Mouse (Mus musculus): ENCODE measurements around the gene 4931428F04Rik.

Gene 4931428F04Rik

GRCm38 (mm10) chr8:105289805-105290460 lies at the start of gene 4931428F04Rik:
Gene 4931428F04Rik (minus strand): TSS chr8:105289864.
- DNase-seq (ENCODE audit: low read depth, low spot score), result no peak

GRCm38 (mm10) chr8:105338992-105339391 lies 49.3 kb upstream of the 4931428F04Rik start:
- no peak for DNase-seq (ENCODE audit: low read depth, low spot score)

DNA sequence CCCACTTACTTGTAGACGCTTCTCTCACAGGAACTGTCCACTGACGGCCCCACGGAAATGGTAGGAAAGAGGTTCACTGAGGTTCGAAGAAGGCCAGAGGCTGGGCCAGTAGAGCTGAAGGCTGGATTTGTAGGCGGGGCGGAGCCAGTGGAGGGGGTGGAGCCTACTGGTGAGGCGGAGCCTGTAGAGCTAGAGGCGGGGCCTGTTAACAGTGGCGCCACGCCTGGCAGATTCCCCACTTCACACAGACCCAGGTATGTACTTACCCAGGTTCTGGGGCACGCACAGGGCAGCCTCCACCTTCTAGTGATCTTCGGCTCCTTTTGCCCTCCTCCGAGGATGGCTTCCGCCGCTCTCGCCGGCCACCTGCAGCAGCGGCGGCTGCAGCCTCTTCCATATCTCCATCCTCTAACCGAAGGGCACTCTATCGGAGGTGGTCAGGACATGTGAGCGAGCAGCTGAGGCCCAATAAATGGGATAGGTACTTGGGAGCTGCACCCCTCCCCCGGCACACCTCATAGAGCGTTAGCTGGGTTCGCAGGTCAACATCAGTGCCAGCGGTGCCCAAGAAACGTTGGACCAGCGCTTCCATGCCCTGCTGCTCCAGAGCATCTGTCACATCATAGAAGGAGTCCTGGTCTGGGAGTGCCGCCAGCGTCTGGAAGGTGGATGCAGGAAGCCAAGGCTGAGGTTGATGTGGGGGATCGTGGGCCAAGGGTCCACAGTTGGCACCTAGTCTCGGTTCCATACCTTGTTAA lies 46.9 kb upstream of the 4931428F04Rik start:
- DNase-seq (ENCODE audit: low read depth, low spot score), result no peak

DNA sequence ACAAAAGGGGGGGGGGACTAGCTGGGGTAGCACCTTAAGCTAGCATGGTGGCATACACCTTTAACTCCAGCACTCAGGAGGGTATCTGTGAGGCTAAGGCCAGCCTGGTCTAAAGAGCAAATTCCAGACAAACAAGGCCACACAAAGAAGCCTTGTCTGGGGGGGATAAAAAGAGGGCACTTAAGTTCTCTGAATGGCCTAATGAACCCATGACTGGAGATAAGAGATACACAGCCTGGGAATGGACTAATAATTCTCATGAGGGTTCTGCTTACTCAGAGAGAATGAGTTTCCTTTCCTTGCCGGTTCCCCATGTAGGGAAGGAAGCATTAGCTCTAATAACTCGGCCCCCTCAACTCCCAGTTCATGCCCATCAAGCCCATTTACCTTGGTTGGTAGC lies 42.9 kb upstream of the 4931428F04Rik start:
- DNase-seq (ENCODE audit: low read depth, low spot score), result no peak

DNA sequence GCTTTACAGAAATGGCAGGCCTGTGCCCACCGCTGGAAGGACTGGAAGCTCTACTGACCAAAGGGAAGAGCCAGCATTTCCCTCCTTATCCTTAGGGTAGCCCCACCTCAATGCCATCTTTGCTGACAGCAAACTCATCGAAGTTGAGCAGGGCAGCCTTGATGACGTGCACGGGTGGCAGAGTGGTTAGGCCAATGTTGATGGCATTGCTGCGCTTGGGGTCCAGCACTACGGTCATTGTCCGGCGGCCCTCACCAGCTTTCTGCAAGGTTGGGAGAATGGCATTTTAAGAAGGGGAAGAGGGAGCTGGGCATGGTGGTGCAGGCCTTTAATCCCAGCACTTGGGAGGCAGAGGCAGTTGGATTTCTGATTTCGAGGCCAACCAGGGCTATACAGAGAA lies 42.3 kb upstream of the 4931428F04Rik start:
- no peak for DNase-seq (ENCODE audit: low read depth, low spot score)

GRCm38 (mm10) chr8:105331469-105331868 lies 41.8 kb upstream of the 4931428F04Rik start:
- DNase-seq (ENCODE audit: low read depth, low spot score), result no peak

GRCm38 (mm10) chr8:105330325-105330724 lies 40.7 kb upstream of the 4931428F04Rik start:
- no peak for DNase-seq (ENCODE audit: low read depth, low spot score)

DNA sequence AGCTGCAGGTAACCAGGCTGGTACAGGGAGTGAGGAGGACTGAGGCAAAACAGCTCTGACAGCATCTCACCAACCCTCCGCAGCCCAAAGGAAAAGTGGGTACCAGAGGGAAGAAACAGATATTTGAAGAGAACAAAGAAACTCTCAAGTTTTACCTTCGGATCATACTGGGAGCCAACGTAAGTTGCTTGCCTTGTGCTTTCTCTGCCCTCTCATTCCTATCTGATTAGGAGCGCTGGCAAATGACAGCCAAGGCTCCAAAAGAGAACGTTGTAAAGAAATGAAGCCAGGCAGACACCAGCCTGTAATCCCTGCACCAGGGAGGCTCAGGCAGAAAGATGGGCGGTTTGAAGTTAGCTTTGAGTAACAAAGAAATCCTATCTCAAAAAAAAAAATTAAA lies 37.3 kb upstream of the 4931428F04Rik start:
- no peak for DNase-seq (ENCODE audit: low read depth, low spot score)

- peak; percentile 86 for DNase-seq (ENCODE audit: low read depth, low spot score)
Observed at GRCm38 (mm10) chr8:105326141-105326672, 36.5 kb upstream of the 4931428F04Rik start, which contains the start of the genes Lrrc29 and Tmem208. Gene Lrrc29 (minus strand): TSS chr8:105326278. Gene Tmem208 (plus strand): TSS chr8:105326354.

GRCm38 (mm10) chr8:105325641-105326093 lies 36.0 kb upstream of the 4931428F04Rik start:
- DNase-seq (ENCODE audit: low read depth, low spot score), result no peak

DNA sequence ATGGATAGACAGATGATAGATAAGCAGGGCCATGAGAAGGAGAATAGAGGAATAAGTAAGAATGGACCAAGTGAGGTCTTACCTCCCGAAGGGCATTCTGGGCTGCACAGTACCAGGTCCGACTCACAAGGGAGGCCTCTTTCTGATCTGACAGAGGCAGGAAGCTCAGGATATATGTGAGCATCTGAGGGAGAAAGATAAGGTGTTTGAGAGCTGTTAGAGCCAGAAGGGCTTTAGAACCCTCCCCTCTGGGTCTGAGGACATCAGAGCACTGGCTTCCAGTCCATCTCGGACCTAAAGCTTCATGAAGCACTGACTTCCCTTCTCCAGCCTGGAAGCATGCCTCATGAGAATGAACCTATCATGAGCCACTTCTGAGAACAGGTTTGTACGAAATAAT lies 33.5 kb upstream of the 4931428F04Rik start:
- no peak for DNase-seq (ENCODE audit: low read depth, low spot score)

GRCm38 (mm10) chr8:105318662-105319190 lies 29.1 kb upstream of the 4931428F04Rik start:
- DNase-seq (ENCODE audit: low read depth, low spot score), result no peak

DNA sequence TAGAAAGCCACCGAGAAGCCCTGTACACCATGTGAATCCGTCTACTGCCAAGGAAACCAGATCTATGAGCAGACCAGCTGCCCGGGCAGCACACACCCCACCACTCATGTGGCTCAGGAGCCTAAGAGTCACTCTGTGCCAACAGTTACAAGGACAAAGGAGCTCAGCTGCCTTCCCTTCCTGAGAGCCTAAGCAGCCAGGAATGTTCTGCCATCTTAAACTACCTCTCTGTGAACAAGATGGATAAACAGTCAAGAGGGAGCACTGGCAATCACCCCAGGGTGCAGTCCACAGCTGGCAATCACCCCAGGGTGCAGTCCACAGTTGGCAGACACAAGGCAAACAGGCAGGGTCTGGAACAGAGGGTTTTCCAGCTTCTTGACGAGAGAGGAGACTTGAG lies 28.3 kb upstream of the 4931428F04Rik start:
- no peak for DNase-seq (ENCODE audit: low read depth, low spot score)

DNA sequence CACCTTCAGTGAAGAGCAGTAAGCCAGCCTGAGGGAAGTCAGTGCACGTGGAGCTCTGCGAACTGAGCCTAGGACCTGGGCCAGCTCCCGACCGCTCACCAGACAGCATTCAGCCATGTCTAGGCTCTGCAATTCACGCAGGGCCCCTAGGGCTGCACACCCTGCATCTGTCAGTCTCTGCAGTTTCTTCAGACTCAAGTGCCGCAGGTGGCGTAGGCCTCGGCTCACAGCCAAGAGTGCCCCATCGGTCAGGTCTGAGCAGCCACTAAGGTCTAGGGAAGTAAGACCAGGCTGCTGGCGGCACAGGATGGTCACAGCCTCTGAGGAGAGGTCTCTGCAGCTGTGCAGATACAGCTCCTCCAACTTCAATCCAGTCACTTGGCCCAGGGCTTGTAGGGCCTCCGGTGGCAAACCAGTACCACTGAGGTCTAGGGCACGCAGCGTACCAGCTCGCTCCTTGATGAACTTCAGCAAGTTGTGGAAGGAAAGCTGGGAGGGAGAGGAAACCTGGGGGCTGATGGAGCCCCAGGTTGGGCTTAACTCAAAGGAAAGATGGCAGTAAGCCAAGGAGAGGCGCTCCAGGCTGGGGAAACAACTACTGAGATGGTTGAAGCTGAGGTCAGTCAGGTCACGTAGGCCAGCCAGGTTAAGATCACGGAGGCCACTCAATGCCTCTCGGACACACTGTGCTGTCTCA lies 25.6 kb upstream of the 4931428F04Rik start:
- DNase-seq (ENCODE audit: low read depth, low spot score), result no peak

- no peak for DNase-seq (ENCODE audit: low read depth, low spot score)
Observed at GRCm38 (mm10) chr8:105313622-105314402, 24.1 kb upstream of the 4931428F04Rik start.

GRCm38 (mm10) chr8:105312891-105313481 lies 23.3 kb upstream of the 4931428F04Rik start:
- no peak for DNase-seq (ENCODE audit: low read depth, low spot score)

- DNase-seq (ENCODE audit: low read depth, low spot score), result no peak
Observed at GRCm38 (mm10) chr8:105311718-105312117, 22.1 kb upstream of the 4931428F04Rik start.

GRCm38 (mm10) chr8:105310118-105310517 lies 20.5 kb upstream of the 4931428F04Rik start:
- DNase-seq (ENCODE audit: low read depth, low spot score), result no peak

GRCm38 (mm10) chr8:105309142-105309847 lies 19.6 kb upstream of the 4931428F04Rik start:
- no peak for DNase-seq (ENCODE audit: low read depth, low spot score)

DNA sequence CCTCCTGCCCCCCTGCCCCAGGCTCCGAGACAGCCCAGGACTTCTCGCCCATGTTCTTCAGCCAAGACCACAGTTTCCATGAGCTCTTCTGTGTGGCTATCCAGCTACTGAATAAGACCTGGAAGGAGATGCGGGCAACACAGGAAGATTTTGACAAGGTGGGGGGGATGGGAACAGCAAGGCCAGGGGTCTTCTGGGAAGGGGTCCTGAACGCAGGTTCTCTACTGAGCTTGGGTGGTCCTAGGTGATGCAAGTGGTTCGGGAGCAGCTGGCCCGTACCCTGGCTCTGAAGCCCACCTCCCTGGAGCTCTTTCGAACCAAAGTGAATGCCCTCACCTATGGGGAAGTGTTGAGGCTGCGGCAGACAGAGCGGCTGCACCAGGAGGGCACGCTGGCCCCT lies 18.8 kb upstream of the 4931428F04Rik start:
- DNase-seq (ENCODE audit: low read depth, low spot score), result no peak

Data from brain, embryonic 18.5 days (tissue).